Mouse (Mus musculus) hindbrain, embryonic 16.5 days (tissue): Measurements from ENCODE around the gene Ltb4r1. TPM values are rescaled to one million over a fixed set of nuclear protein-coding genes. Genes with fewer than 3 reads are reported as not detected.

Experiments
- polyA plus RNA-seq: library from polyadenylated mRNA; unstranded; fragments of >200 nt; fragmentation: Nextera tagmentation; extraction: Ambion mirVana; gene quantifications from 2 replicates; pipeline ENCODE4 v1.2.1, GENCODE M21; 2015

The Ltb4r1 gene
- polyA plus RNA-seq, 1 experiment from 2014 or later, result 0.79 TPM

Other genes starting within 250 kb of the Ltb4r1 start
- gene Nrl, start 241.0 kb upstream of the Ltb4r1 start, polyA plus RNA-seq, result 0.15 and 0.23 TPM in 2 replicates
- 29.3 and 32.4 TPM in 2 replicates for gene Pck2, start 225.7 kb upstream of the Ltb4r1 start, polyA plus RNA-seq
- 110 and 127 TPM in 2 replicates for gene Dcaf11, start 206.0 kb upstream of the Ltb4r1 start, polyA plus RNA-seq
- gene A730061H03Rik, start 205.6 kb upstream of the Ltb4r1 start, polyA plus RNA-seq, result 0.89 and 1.4 TPM in 2 replicates
- 0.26 and 1.4 TPM in 2 replicates for gene Fitm1, start 190.3 kb upstream of the Ltb4r1 start, polyA plus RNA-seq
- 223 and 230 TPM in 2 replicates for gene Psme1, start 187.8 kb upstream of the Ltb4r1 start, polyA plus RNA-seq
- gene Emc9, start 180.7 kb upstream of the Ltb4r1 start, polyA plus RNA-seq, result 49.4 and 64.2 TPM in 2 replicates
- 170 and 173 TPM in 2 replicates for gene Psme2, start 174.8 kb upstream of the Ltb4r1 start, polyA plus RNA-seq
- gene Rnf31, start 174.3 kb upstream of the Ltb4r1 start, polyA plus RNA-seq, result 18.2 and 20.3 TPM in 2 replicates
- gene Irf9, start 162.4 kb upstream of the Ltb4r1 start, polyA plus RNA-seq, result 9.7 and 10.6 TPM in 2 replicates
- gene Rec8, start 147.9 kb upstream of the Ltb4r1 start, polyA plus RNA-seq, result 16.8 and 20.2 TPM in 2 replicates
- 116 and 131 TPM in 2 replicates for gene Ipo4, start 130.0 kb upstream of the Ltb4r1 start, polyA plus RNA-seq
- 1.5 and 1.6 TPM in 2 replicates for gene Gm49378, start 128.1 kb upstream of the Ltb4r1 start, polyA plus RNA-seq
- gene Tm9sf1, start 122.2 kb upstream of the Ltb4r1 start, polyA plus RNA-seq, result 68.7 and 72.1 TPM in 2 replicates
- 0.32 and 0.53 TPM in 2 replicates for gene Tssk4, start 115.8 kb upstream of the Ltb4r1 start, polyA plus RNA-seq
- gene Mdp1, start 105.5 kb upstream of the Ltb4r1 start, polyA plus RNA-seq, result 77.2 and 82.8 TPM in 2 replicates
- gene Gmpr2, start 94.0 kb upstream of the Ltb4r1 start, polyA plus RNA-seq, result 48.6 and 50.4 TPM in 2 replicates
- gene Nedd8, start 93.8 kb upstream of the Ltb4r1 start, polyA plus RNA-seq, result 567 and 599 TPM in 2 replicates
- 25.3 and 25.7 TPM in 2 replicates for gene Tinf2, start 84.1 kb upstream of the Ltb4r1 start, polyA plus RNA-seq
- 0.20 and 0.41 TPM in 2 replicates for gene Tgm1, start 52.0 kb upstream of the Ltb4r1 start, polyA plus RNA-seq
- gene Rabggta, start 43.7 kb upstream of the Ltb4r1 start, polyA plus RNA-seq, result 60.3 and 65.8 TPM in 2 replicates
- 85.9 and 90.3 TPM in 2 replicates for gene Dhrs1, start 20.3 kb upstream of the Ltb4r1 start, polyA plus RNA-seq
- gene Nop9, start 20.3 kb upstream of the Ltb4r1 start, polyA plus RNA-seq, result 27.1 and 27.9 TPM in 2 replicates
- 0.17 and 0.63 TPM in 2 replicates for gene Cideb, start 7.5 kb upstream of the Ltb4r1 start, polyA plus RNA-seq
- gene Ltb4r2, start 4.5 kb upstream of the Ltb4r1 start, polyA plus RNA-seq, result 0.47 and 0.66 TPM in 2 replicates
- 3.5 and 5.1 TPM in 2 replicates for gene Adcy4, start 18.1 kb downstream of the Ltb4r1 start, polyA plus RNA-seq
- 2.3 and 3.6 TPM in 2 replicates for gene Ripk3, start 22.9 kb downstream of the Ltb4r1 start, polyA plus RNA-seq
- gene Nfatc4, start 57.2 kb downstream of the Ltb4r1 start, polyA plus RNA-seq, result 6.5 and 11.9 TPM in 2 replicates
- gene Nynrin, start 88.0 kb downstream of the Ltb4r1 start, polyA plus RNA-seq, result 8.4 and 13.7 TPM in 2 replicates
- gene Cbln3, start 118.4 kb downstream of the Ltb4r1 start, polyA plus RNA-seq, result 0.35 and 0.56 TPM in 2 replicates
- gene Khnyn, start 119.0 kb downstream of the Ltb4r1 start, polyA plus RNA-seq, result 9.1 and 11.4 TPM in 2 replicates
- gene Sdr39u1, start 134.3 kb downstream of the Ltb4r1 start, polyA plus RNA-seq, result 163 and 175 TPM in 2 replicates
- 2.2 TPM in 1 of 2 replicates, not detected in the other for gene Cma1, start 178.7 kb downstream of the Ltb4r1 start, polyA plus RNA-seq
- not detected in 2 replicates for gene Cma2, start 185.0 kb downstream of the Ltb4r1 start, polyA plus RNA-seq